Mouse (Mus musculus): Measurements from ENCODE around the gene Prn.

Prn gene

DNA sequence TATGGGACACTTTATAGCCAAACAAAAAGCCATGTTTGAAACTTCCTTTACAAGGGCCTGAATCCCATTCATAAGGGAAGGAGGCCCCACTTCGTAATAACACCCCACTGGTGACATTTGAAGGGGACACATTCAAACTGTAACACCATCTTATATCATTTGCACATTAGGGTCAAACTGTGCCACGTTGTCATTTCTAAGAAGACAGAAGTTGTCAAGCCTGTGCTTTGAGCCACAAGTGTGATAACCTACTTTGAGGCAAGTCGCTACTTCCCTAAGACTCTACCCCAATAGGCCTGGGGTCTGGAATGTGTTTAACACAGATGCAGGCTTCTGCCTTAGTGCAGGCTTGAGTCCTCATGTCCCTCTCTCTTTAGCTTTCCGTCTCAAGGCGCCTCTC is 2.4 kb upstream of the Prn start:
- no peak for DNase-seq

- no peak for DNase-seq
Measured at GRCm38 (mm10) chr2:131908351-131908861, 1.4 kb upstream of the Prn start.

- no peak for DNase-seq
Measured at GRCm38 (mm10) chr2:131908906-131909305, 851 bp upstream of the Prn start.

GRCm38 (mm10) chr2:131910847-131911246 is 1.1 kb downstream of the Prn start:
- no peak for DNase-seq

DNA sequence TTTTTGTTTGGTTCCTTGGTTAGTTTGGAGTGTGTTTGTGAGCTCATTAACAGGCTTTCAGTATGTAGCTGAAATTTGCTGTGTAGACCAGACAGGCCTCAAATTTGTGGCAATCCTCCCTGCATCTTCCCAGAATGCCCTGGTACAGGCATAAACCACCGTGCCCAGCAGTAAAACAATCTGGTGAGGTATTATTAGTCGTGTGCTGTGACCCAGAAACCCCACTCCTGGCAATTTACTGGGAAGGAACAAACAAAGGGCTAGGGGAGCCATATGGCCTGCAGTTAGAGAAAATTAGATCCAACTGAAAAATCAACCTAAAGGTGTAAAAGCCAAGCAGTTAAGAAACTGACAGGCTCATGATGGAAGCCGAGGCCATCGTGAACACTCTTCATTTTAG is 1.6 kb downstream of the Prn start:
- DNase-seq, result no peak

DNA sequence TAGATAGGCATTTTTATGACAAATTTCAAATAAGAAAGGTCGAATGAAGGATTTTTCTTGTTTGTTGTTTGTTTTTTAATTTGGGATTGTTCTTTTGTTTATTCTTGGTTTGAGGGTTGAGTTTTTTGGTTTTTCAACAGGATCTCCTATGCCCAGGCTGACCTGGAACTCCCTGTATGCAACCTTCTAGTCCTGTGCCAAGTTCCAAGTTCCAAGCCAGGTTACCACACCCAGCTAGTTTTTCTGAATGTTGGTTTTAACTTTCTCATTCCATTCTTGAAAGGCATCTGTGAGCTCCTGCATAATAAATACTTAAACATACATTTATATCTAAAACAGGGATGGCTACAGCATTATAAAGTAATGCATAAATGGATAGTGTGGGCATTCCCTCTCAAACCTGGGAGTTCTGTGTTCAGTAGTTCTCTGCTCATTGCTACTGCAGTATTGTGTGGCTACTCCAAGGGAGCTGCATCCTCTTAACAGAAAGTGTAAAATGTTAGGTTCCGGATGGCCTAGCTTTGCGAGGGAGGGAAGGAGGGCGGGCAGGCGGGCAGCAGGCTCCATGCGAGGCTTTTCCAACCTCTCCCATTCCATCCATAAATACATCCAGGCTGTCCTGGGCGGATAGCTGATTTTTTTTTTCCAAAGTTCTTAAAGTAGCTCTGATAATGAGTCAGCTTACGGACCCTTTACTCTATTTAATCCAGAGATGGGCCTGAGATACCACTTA is 2.9 kb downstream of the Prn start:
- no peak for DNase-seq

- DNase-seq, result no peak
Measured at GRCm38 (mm10) chr2:131932275-131932902, 22.6 kb downstream of the Prn start.

GRCm38 (mm10) chr2:131933013-131933412 is 23.3 kb downstream of the Prn start:
- DNase-seq, result no peak

GRCm38 (mm10) chr2:131933598-131933997 is 23.8 kb downstream of the Prn start:
- DNase-seq, result no peak

GRCm38 (mm10) chr2:131934243-131934642 is 24.5 kb downstream of the Prn start:
- no peak for DNase-seq

DNA sequence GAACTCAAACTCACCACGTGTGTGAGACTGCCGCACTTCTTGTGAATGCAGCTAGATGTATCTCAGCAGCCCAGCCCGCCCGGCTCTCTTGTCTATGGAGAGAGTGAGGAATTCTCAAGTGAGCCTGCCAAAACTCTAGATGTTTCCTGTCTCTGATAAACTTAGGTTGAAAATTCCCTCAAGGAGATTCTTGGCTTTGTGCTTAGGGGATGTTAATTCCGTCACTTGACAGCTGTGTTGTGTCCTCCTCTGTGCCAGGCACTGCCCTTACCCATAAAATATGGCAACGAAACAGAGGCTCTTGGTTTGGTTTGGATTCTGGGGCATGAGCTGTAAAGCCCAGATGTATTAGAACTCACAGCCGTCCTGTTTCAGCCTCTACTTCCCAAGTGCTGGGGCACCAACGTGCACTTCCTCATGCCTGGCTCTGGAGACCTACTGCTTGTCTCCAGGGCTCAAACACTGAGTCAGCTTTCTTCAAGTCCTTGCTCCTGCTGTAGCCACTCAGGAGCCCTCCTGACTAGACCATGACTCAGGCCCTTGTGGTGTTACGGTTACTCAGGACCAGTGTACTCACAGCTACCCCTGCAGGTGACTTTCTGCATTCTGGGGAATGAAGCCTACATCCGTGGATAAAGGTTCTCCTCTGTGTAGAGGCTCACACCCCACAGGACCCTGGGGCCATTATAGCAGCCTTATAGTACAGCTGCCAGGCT is 25.8 kb downstream of the Prn start:
- peak; percentile 69 for DNase-seq

DNA sequence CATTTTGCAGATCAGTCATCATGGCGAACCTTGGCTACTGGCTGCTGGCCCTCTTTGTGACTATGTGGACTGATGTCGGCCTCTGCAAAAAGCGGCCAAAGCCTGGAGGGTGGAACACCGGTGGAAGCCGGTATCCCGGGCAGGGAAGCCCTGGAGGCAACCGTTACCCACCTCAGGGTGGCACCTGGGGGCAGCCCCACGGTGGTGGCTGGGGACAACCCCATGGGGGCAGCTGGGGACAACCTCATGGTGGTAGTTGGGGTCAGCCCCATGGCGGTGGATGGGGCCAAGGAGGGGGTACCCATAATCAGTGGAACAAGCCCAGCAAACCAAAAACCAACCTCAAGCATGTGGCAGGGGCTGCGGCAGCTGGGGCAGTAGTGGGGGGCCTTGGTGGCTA is 26.7 kb downstream of the Prn start:
- DNase-seq, result no peak

GRCm38 (mm10) chr2:131939404-131940111 is 29.8 kb downstream of the Prn start:
- DNase-seq, result peak; percentile 59

DNA sequence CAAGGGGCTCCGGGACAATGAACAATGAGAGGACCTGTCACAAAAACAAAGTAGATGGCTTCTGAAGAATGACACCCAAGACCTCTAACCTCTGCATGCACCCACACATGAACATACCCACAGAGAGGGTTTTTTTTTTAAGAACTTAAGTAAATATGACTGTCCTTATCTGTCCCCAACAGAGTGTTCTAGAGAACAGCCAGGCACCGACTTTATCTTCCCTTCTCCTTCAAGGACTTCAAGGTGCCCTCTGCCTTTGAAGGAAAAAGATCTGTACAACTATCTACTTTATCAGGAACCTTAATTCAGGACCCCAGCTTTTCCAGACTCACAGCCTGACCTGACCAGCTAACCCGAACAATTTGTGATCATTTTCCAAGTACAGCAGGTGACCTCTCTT is 30.7 kb downstream of the Prn start:
- no peak for DNase-seq

DNA sequence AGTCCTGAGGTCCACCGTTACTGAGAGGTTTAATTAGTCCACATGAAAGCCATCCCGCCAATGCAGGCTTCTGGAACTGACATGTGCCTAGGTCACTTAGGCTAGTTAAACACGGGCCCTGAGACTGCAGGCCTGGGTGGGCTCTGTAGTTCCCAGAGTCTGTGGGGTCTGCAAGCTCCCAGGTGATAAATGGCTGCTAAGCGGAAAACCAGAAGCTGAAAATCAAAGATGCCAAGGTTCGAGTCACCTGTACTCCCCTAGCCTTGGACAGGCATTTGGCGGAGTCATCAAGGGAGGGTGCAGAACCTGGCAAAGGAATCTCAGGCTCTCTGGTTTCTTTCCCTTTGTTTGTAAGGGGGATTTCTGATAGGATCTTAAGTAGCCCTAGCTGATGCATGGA is 31.7 kb downstream of the Prn start:
- no peak for DNase-seq

GRCm38 (mm10) chr2:131944370-131944769 is 34.6 kb downstream of the Prn start:
- DNase-seq, result peak; percentile 1

DNA sequence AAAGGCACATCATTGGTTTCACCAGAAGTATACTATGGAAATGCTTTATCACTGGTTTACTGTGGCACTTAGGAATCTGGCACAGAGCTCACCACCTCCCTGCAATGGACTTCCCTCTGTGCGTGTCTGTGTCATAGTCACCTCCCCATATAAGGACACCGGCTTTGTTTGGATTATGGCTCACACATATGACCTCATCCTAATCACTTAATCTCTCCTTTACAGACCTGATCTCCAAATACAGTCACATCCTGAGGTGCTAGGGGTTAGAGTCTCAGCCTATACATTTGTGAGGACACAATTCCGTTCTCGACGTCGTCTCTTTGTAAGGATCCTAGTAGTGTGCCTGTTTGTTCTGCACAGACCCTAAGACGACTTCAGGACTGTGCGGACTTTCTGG is 35.5 kb downstream of the Prn start:
- DNase-seq, result peak; percentile 1

GRCm38 (mm10) chr2:131945765-131946164 is 36.0 kb downstream of the Prn start:
- DNase-seq, result peak; percentile 1

DNA sequence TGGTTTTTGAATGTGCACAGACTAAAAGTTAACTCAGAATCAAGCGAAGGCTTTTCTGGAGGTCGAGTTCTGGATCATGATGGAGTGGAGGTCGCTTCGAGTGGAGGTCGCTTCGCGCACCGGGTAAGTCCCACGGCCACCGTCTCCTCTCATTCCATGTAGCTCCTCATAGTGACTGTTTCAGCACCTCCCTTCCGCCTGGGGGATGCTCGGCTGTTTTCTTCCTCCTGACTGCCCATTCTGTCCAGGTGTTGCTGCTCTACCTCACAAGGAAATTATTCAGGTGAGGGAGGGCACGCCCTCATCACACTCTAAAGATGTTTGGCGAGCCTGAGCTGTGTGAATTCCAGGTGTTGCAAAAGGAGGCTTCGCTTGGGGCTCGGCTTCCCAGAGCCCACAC is 36.6 kb downstream of the Prn start:
- DNase-seq, result peak; percentile 2

DNA sequence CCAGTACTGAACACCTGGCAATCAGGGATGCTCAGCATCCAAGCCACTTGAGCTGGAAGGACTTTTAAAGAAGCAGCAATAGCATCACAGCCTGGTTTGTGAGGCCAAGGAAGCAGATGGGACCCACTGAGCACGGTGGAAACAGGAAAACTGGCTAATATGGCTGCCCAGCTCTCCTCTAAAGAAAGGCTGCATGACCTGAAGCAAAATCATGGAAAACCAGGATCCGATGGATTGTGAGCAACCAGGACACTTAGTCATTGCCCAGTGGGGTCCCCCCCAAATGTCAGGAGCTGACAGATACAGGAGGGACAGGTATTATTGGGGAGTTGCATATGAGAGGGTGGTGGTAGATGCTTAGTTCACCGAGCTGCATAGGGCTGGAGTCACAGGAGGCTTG is 38.4 kb downstream of the Prn start:
- no peak for DNase-seq

DNA sequence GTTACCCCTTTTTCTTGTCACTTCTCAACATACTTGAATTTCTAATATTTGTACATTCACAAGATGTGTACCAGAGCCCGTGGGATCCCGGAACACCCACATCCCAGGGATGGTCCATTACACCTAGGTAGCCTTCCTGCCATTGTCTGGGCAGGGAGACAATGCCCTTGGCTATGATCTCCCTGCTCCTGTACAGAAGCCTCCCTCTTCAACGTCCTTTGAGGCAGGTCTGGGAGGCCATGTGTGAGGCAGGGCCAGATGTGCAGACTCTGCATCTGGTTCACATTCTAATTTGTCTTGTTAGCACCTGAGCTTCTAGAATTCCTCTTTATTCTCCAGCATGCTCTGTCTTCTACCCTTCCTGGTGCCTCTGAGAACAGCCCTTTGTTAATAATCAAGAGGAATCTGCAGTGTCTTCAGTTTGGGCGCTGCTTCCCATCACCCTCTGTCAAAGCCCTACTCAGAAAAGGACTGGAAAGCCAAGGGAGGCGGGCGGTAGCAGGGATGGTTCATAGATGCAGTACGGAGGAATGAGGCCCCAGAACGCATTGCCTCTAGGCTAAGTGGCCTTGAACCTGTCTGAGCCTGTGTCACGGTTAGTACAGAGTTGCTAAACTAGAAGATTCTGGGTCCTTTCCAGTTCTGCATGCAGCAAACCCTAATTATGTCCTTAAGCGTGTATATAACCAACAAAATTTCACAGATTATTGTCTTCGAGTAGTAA is 39.3 kb downstream of the Prn start:
- no peak for DNase-seq

DNA sequence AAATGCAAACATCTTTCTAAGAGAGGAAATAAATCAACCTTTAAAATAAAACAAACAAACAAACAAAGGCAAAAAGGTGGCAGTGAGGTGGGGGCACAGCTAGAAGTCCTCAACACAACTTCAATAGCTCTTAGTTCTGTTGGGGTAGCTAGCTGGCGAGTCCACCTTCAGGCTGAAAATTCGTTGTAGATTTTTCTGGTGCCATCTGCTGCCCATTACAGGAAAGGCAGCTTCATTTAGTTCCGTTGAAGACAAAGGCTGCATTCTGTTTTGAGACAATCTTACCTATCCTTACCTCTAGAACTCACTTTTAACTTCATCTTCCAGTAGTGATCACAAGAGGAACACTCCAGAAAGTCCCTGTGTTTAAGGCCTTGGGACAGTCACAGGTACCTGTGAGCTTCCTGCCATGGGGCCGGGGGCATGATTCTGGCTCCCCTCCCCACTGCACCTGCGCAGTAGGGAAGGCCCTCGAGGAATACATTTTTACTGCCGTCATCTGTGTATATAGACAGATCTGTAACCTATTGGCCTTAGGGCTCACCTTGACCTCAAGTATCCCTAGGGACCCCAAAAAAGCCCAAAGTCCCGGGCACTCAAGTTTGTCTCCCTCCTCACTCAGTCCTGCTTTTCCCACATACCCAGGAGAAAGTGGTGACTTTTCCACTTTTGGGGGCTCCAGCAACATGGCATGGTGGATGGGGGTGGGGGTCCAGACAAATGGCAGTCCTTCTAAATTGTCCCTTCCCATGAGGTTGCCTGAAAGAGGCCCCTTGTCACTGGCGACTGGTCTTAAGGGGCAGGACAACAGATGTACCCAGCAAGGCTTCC is 40.2 kb downstream of the Prn start:
- peak; percentile 75 for DNase-seq
